8 mouse cellular contexts compared by ENCODE assay signal in genomic region chr7:39552993-39553392, GRCm38 (mm10). TPM values are rescaled to one million over a fixed set of nuclear protein-coding genes. Genes with fewer than 3 reads are reported as not detected.
DNase-seq lines count a peak whose midpoint lies in the region; ATAC-seq and TF ChIP-seq lines count a peak whose summit lies in the region.

No protein-coding gene starts in this region.

- H3K9ac ChIP-seq in heart, embryonic 14.5 days (ENCODE audit: low read length): peak overlapping the region; percentile 84
- H3K9ac ChIP-seq in limb, embryonic 14.5 days (ENCODE audit: low read depth, low read length, severe bottlenecking): peak overlapping the region; percentile 70; the same call in 1 of the 2 replicates
- H3K9ac ChIP-seq in stomach, postnatal 0 days (ENCODE audit: low read length): peak overlapping the region; percentile 85

- H3K4me3 ChIP-seq in heart, embryonic 14.5 days (ENCODE audit: control insufficient read depth in 1 of 2, insufficient read depth in 1 of 2, low read depth in 1 of 2, low read length in 2 of 2): peak overlapping the region; percentile 79 to 80
- peak overlapping the region; percentile 58 for H3K4me3 ChIP-seq in limb, embryonic 14.5 days (replicated peaks; ENCODE audit: low read length)
- H3K4me3 ChIP-seq in stomach, postnatal 0 days (ENCODE audit: low read depth, low read length): peak overlapping the region; percentile 78

- WGBS in heart, embryonic 14.5 days: 6% methylated on average over 5 of the region's 5 CpGs
- WGBS in limb, embryonic 14.5 days: 7% methylated on average over 5 of the region's 5 CpGs
- 2% methylated on average over 5 of the region's 5 CpGs for WGBS in stomach, postnatal 0 days

- TF ChIP-seq EP300 in stomach, postnatal 0 days (optimal IDR thresholded peaks at IDR 0.05): no peak

- no peaks in the 10 kb centered on the region for H3K27me3 ChIP-seq in heart, embryonic 14.5 days (ENCODE audit: control insufficient read depth, insufficient read depth, low read length)
- no peaks in the 10 kb centered on the region for H3K27me3 ChIP-seq in limb, embryonic 14.5 days (ENCODE audit: control insufficient read depth, insufficient read depth, low read length)
- H3K27me3 ChIP-seq in stomach, postnatal 0 days (ENCODE audit: control insufficient read depth, insufficient read depth, low read length): no peaks in the 10 kb centered on the region

- DNase-seq in heart, postnatal 4 days: no peak
- peak; percentile 17 for DNase-seq in ES-CJ7 (ENCODE audit: low read depth, low spot score)
- no peak for DNase-seq in limb, embryonic 14.5 days (ENCODE audit: low spot score)
- DNase-seq in stomach, postnatal 0 days (ENCODE audit: low spot score): no peak
- no peak for DNase-seq in layer of hippocampus, postnatal 25 days (ENCODE audit: extremely low spot score in 1 of 2, low spot score in 1 of 2)
- no peak for DNase-seq in ovary, postnatal 36 days (ENCODE audit: low spot score)

- H3K36me3 ChIP-seq in heart, embryonic 14.5 days (ENCODE audit: control insufficient read depth, insufficient read depth, low read length): peaks cover 31% of the 10 kb centered on the region
- peaks cover 20% of the 10 kb centered on the region for H3K36me3 ChIP-seq in limb, embryonic 14.5 days (ENCODE audit: control insufficient read depth, insufficient read depth, low read length)
- no peaks in the 10 kb centered on the region for H3K36me3 ChIP-seq in stomach, postnatal 0 days (ENCODE audit: control insufficient read depth, insufficient read depth, low read length)

- no peaks in the 10 kb centered on the region for H3K9me3 ChIP-seq in heart, embryonic 14.5 days (ENCODE audit: control insufficient read depth, low read length)
- no peaks in the 10 kb centered on the region for H3K9me3 ChIP-seq in limb, embryonic 14.5 days (ENCODE audit: control insufficient read depth, low read length)
- H3K9me3 ChIP-seq in stomach, postnatal 0 days (ENCODE audit: control insufficient read depth, low read length): no peaks in the 10 kb centered on the region

- no peak for TF ChIP-seq CTCF in stomach, postnatal 0 days (IDR thresholded peaks at IDR 0.05; ENCODE audit: low read depth)

- ATAC-seq in heart, embryonic 14.5 days (ENCODE audit: insufficient number of reproducible peaks, insufficient read depth, low FRiP score, low read depth): no peak
- peak; percentile 9 for ATAC-seq in erythroid progenitor cell, adult 5-6 weeks (replicated peaks; ENCODE audit: low FRiP score, poor library complexity, severe bottlenecking)
- ATAC-seq in limb, embryonic 14.5 days (ENCODE audit: low FRiP score, low read depth): no peak
- ATAC-seq in stomach, postnatal 0 days (ENCODE audit: low FRiP score, low TSS enrichment): no peak

- TF ChIP-seq POLR2A in limb, embryonic 14.5 days (IDR thresholded peaks at IDR 0.05; ENCODE audit: borderline replicate concordance, extremely low read depth, insufficient read depth, insufficient read length): no peak

- peak overlapping the region; percentile 75 for H3K4me2 ChIP-seq in heart, embryonic 14.5 days (ENCODE audit: low read length)
- peak overlapping the region; percentile 46 for H3K4me2 ChIP-seq in limb, embryonic 14.5 days (replicated peaks; ENCODE audit: low read depth, low read length, severe bottlenecking)
- peak overlapping the region; percentile 59 for H3K4me2 ChIP-seq in stomach, postnatal 0 days (replicated peaks; ENCODE audit: low read depth)

- peak overlapping the region; percentile 39 to 93; a peak in 3 of 4 replicates for H3K27ac ChIP-seq in heart, embryonic 14.5 days (replicated peaks in 1 of 2; ENCODE audit: control insufficient read depth in 1 of 2, insufficient read depth in 1 of 2, low read depth in 2 of 2, low read length in 2 of 2)
- H3K27ac ChIP-seq in limb, embryonic 14.5 days (replicated peaks; ENCODE audit: low read depth, low read length): peak overlapping the region; percentile 85
- peak overlapping the region; percentile 96; the same call in 1 of the 2 replicates for H3K27ac ChIP-seq in stomach, postnatal 0 days (replicated peaks)

- H3K4me1 ChIP-seq in heart, embryonic 14.5 days (ENCODE audit: control insufficient read depth in 2 of 2, insufficient read depth in 2 of 2, low read length in 2 of 2): peaks cover 3 to 6% of the 10 kb centered on the region in 2 experiments
- 0 out of 2 replicates have a peak, but pooled peaks cover 3% of the 10 kb centered on the region for H3K4me1 ChIP-seq in limb, embryonic 14.5 days (ENCODE audit: control insufficient read depth, insufficient read depth, low read length)
- 0 out of 2 replicates have a peak, but pooled peaks cover 2% of the 10 kb centered on the region for H3K4me1 ChIP-seq in stomach, postnatal 0 days (replicated peaks; ENCODE audit: control insufficient read depth, insufficient read depth)

RNA-seq across cellular contexts. Expression of gene Zfp619, which starts 35.4 kb away (rescaled TPM):
- polyA plus RNA-seq in heart, embryonic 14.5 days (2014; fragmentation: Nextera tagmentation; extraction: Ambion mirVana): 2.0 and 2.4 TPM in 2 replicates
- total RNA-seq in heart, postnatal 4 days (2021): 1 to 10 TPM; 3.3 to 3.4 TPM
- total RNA-seq in erythroid progenitor cell, adult 5-6 weeks (2015; ENCODE audit: low replicate concordance): 2.1 and 2.9 TPM in 2 replicates
- 0.30 and 0.77 TPM in 2 replicates for total RNA-seq in erythroid progenitor cell, adult 5-6 weeks (2017; ENCODE audit: low replicate concordance)
- polyA plus RNA-seq in limb, embryonic 14.5 days (2012; rRNA removed): 1.9 and 2.1 TPM in 2 replicates
- polyA plus RNA-seq in limb, embryonic 14.5 days (2014; fragmentation: Nextera tagmentation; extraction: Ambion mirVana): 2.7 and 3.0 TPM in 2 replicates
- 0.50 and 0.62 TPM in 2 replicates for polyA plus RNA-seq in stomach, postnatal 0 days (2015; fragmentation: Nextera tagmentation; extraction: Ambion mirVana)
- total RNA-seq in layer of hippocampus, postnatal 25 days (2021): 1 to 10 TPM; 3.8 to 4.0 TPM
